Mouse (Mus musculus): Measurements from ENCODE around the gene Dcaf15. TPM values are rescaled to one million over a fixed set of nuclear protein-coding genes. Genes with fewer than 3 reads are reported as not detected.

The Dcaf15 gene
- total and polyA plus RNA-seq, 2 experiments from 2014 or later = 18.4 to 77.6 TPM

- no peak for TF ChIP-seq CTCF (IDR thresholded peaks at IDR 0.05; ENCODE audit: low read depth)
- Histone ChIP-seq H3K4me3 (ENCODE audit: low read length) (no peak overlapping the region), H3K36me3 (ENCODE audit: insufficient read depth, low read length) (peaks cover 75% of the 10 kb centered on the region), H3K27me3 (ENCODE audit: insufficient read depth, low read length) (no peaks in the 10 kb centered on the region), H3K4me2 (ENCODE audit: low read depth, low read length) (no peak overlapping the region), H3K9ac (replicated peaks; ENCODE audit: low read length) (no peak overlapping the region), H3K9me3 (ENCODE audit: low read length) (no peaks in the 10 kb centered on the region), H3K4me1 (ENCODE audit: insufficient read depth, low read length) (no peaks in the 10 kb centered on the region), H3K27ac (no peak overlapping the region)
- WGBS = 90% methylated on average over 4 of the region's 4 CpGs
- DNase-seq (ENCODE audit: low spot score) = no peak
- ATAC-seq = no peak
Observed at GRCm38 (mm10) chr8:84140838-84141237, 36.3 kb upstream of the Dcaf15 start.

- 92% methylated on average over 3 of the region's 3 CpGs for WGBS
- no peak for ATAC-seq
Observed at GRCm38 (mm10) chr8:84137848-84138247, 33.3 kb upstream of the Dcaf15 start.

GRCm38 (mm10) chr8:84132225-84132624, 27.7 kb upstream of the Dcaf15 start:
- Histone ChIP-seq H3K4me3 (ENCODE audit: low read length) (no peak overlapping the region), H3K4me2 (ENCODE audit: low read depth, low read length) (no peak overlapping the region), H3K36me3 (ENCODE audit: insufficient read depth, low read length) (peaks cover 36% of the 10 kb centered on the region), H3K9ac (replicated peaks; ENCODE audit: low read length) (no peak overlapping the region), H3K27ac (no peak overlapping the region), H3K9me3 (ENCODE audit: low read length) (no peaks in the 10 kb centered on the region), H3K27me3 (ENCODE audit: insufficient read depth, low read length) (no peaks in the 10 kb centered on the region), H3K4me1 (ENCODE audit: insufficient read depth, low read length) (0 out of 2 replicates have a peak, but pooled peaks cover 6% of the 10 kb centered on the region)
- TF ChIP-seq CTCF (IDR thresholded peaks at IDR 0.05; ENCODE audit: low read depth) = no peak
- no peak for DNase-seq (ENCODE audit: low spot score)
- ATAC-seq = no peak
- 87% methylated on average over 8 of the region's 8 CpGs for WGBS

More at GRCm38 (mm10) chr8:84137848-84138247, 33.3 kb upstream of the Dcaf15 start:
- Histone ChIP-seq H3K27me3 (ENCODE audit: insufficient read depth, low read length) (no peaks in the 10 kb centered on the region), H3K4me3 (ENCODE audit: low read length) (no peak overlapping the region), H3K4me2 (ENCODE audit: low read depth, low read length) (no peak overlapping the region), H3K36me3 (ENCODE audit: insufficient read depth, low read length) (peaks cover 86% of the 10 kb centered on the region), H3K4me1 (ENCODE audit: insufficient read depth, low read length) (no peaks in the 10 kb centered on the region), H3K27ac (no peak overlapping the region), H3K9me3 (ENCODE audit: low read length) (no peaks in the 10 kb centered on the region), H3K9ac (replicated peaks; ENCODE audit: low read length) (no peak overlapping the region)
- no peak for TF ChIP-seq CTCF (IDR thresholded peaks at IDR 0.05; ENCODE audit: low read depth)
- no peak for DNase-seq (ENCODE audit: low spot score)

- TF ChIP-seq CTCF (IDR thresholded peaks at IDR 0.05; ENCODE audit: low read depth) = no peak
- Histone ChIP-seq H3K4me3 (ENCODE audit: low read length) (no peak overlapping the region), H3K9ac (replicated peaks; ENCODE audit: low read length) (peak overlapping the region; percentile 33; the same call in 1 of the 2 replicates), H3K27me3 (ENCODE audit: insufficient read depth, low read length) (no peaks in the 10 kb centered on the region), H3K4me1 (ENCODE audit: insufficient read depth, low read length) (0 out of 2 replicates have a peak, but pooled peaks cover 6% of the 10 kb centered on the region), H3K9me3 (ENCODE audit: low read length) (no peaks in the 10 kb centered on the region), H3K4me2 (ENCODE audit: low read depth, low read length) (no peak overlapping the region), H3K36me3 (ENCODE audit: insufficient read depth, low read length) (peaks cover 26% of the 10 kb centered on the region; the same call in 1 of the 2 replicates), H3K27ac (0 out of 2 replicates have a peak overlapping the region, but pooled peaks have one; percentile 36)
- DNase-seq (ENCODE audit: low spot score) (peak; percentile 46), ATAC-seq (peak; percentile 50)
- 48% methylated on average over 30 of the region's 30 CpGs for WGBS
Observed at GRCm38 (mm10) chr8:84130806-84131205, 26.2 kb upstream of the Dcaf15 start.

GRCm38 (mm10) chr8:84128277-84128676, 23.7 kb upstream of the Dcaf15 start:
- DNase-seq (ENCODE audit: low spot score) = peak; percentile 20
- no peaks in the 10 kb centered on the region for H3K27me3 ChIP-seq (ENCODE audit: insufficient read depth, low read length)
- WGBS = 62% methylated on average over 8 of the region's 8 CpGs

GRCm38 (mm10) chr8:84127202-84127901, 22.8 kb upstream of the Dcaf15 start:
- Histone ChIP-seq H3K27me3 (ENCODE audit: insufficient read depth, low read length) (no peaks in the 10 kb centered on the region), H3K9ac (replicated peaks; ENCODE audit: low read length) (no peak overlapping the region), H3K9me3 (ENCODE audit: low read length) (no peaks in the 10 kb centered on the region), H3K4me2 (ENCODE audit: low read depth, low read length) (no peak overlapping the region), H3K36me3 (ENCODE audit: insufficient read depth, low read length) (no peaks in the 10 kb centered on the region), H3K4me3 (ENCODE audit: low read length) (no peak overlapping the region), H3K4me1 (ENCODE audit: insufficient read depth, low read length) (0 out of 2 replicates have a peak, but pooled peaks cover 6% of the 10 kb centered on the region), H3K27ac (no peak overlapping the region)
- no peak for TF ChIP-seq CTCF (IDR thresholded peaks at IDR 0.05; ENCODE audit: low read depth)
- 72% methylated on average over 17 of the region's 17 CpGs for WGBS
- ATAC-seq (no peak), DNase-seq (ENCODE audit: low spot score) (no peak)

More at GRCm38 (mm10) chr8:84128277-84128676, 23.7 kb upstream of the Dcaf15 start:
- H3K9ac ChIP-seq (replicated peaks; ENCODE audit: low read length) = no peak overlapping the region
- ATAC-seq = no peak
- no peak overlapping the region for H3K4me2 ChIP-seq (ENCODE audit: low read depth, low read length)
- no peak overlapping the region for H3K4me3 ChIP-seq (ENCODE audit: low read length)
- no peaks in the 10 kb centered on the region for H3K9me3 ChIP-seq (ENCODE audit: low read length)
- no peak overlapping the region for H3K27ac ChIP-seq
- 0 out of 2 replicates have a peak, but pooled peaks cover 6% of the 10 kb centered on the region for H3K4me1 ChIP-seq (ENCODE audit: insufficient read depth, low read length)
- peak; percentile 32; the same call in 1 of the 2 replicates for TF ChIP-seq CTCF (IDR thresholded peaks at IDR 0.05; ENCODE audit: low read depth)
- peaks cover 6% of the 10 kb centered on the region; the same call in 1 of the 2 replicates for H3K36me3 ChIP-seq (ENCODE audit: insufficient read depth, low read length)

GRCm38 (mm10) chr8:84126742-84127141, 22.2 kb upstream of the Dcaf15 start:
- Histone ChIP-seq H3K4me3 (ENCODE audit: low read length) (no peak overlapping the region), H3K9me3 (ENCODE audit: low read length) (no peaks in the 10 kb centered on the region), H3K27ac (no peak overlapping the region), H3K27me3 (ENCODE audit: insufficient read depth, low read length) (no peaks in the 10 kb centered on the region), H3K9ac (replicated peaks; ENCODE audit: low read length) (no peak overlapping the region), H3K4me2 (ENCODE audit: low read depth, low read length) (no peak overlapping the region), H3K36me3 (ENCODE audit: insufficient read depth, low read length) (no peaks in the 10 kb centered on the region), H3K4me1 (ENCODE audit: insufficient read depth, low read length) (0 out of 2 replicates have a peak, but pooled peaks cover 6% of the 10 kb centered on the region)
- ATAC-seq = no peak
- DNase-seq (ENCODE audit: low spot score) = no peak
- TF ChIP-seq CTCF (IDR thresholded peaks at IDR 0.05; ENCODE audit: low read depth) = no peak
- 71% methylated on average over 2 of the region's 2 CpGs for WGBS

Measured in hindbrain, postnatal 0 days (tissue).